Mouse (Mus musculus): Measurements from ENCODE around the gene Naa50. TPM values are rescaled to one million over a fixed set of nuclear protein-coding genes. Genes with fewer than 3 reads are reported as not detected.

The Naa50 gene
- polyA plus RNA-seq, 1 experiment from 2014 or later = 52.5 TPM

DNA sequence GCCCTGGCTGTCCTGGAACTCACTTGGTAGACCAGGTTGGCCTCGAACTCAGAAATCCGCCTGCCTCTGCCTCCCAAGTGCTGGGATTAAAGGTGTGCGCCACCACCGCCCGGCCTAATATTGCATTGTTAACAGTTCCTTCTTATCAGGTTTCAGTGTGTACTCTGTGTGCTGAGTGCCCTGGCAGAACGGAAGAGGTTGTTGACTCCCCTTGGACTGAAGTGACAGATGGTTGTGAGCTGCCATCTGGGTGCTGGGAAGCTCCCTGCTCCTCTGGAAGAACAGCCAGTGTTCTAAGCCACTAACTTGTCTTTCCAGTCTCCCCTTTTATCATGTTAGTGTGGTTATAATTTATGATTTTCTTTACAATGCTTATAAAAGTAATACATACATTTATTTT, 64.7 kb downstream of the Naa50 start:
- no peak overlapping the region for H3K9ac ChIP-seq (ENCODE audit: low read depth, low read length)
- H3K36me3 ChIP-seq (ENCODE audit: control insufficient read depth, insufficient read depth) = peaks cover 13% of the 10 kb centered on the region
- no peak overlapping the region for H3K4me3 ChIP-seq (ENCODE audit: low read depth, low read length)
- H3K4me2 ChIP-seq (ENCODE audit: low read depth, low read length) = no peak overlapping the region
- no peak for ATAC-seq (ENCODE audit: low read depth)
- WGBS (ENCODE audit: insufficient replicate concordance) = 70% methylated on average over 6 of the region's 6 CpGs
- H3K27ac ChIP-seq (ENCODE audit: low read length) = no peak overlapping the region
- H3K27me3 ChIP-seq (ENCODE audit: control insufficient read depth, insufficient read depth, low read depth, low read length) = no peaks in the 10 kb centered on the region
- H3K9me3 ChIP-seq (replicated peaks; ENCODE audit: control insufficient read depth, low read length) = no peaks in the 10 kb centered on the region
- H3K4me1 ChIP-seq (ENCODE audit: control insufficient read depth, low read depth, low read length) = no peaks in the 10 kb centered on the region

DNA sequence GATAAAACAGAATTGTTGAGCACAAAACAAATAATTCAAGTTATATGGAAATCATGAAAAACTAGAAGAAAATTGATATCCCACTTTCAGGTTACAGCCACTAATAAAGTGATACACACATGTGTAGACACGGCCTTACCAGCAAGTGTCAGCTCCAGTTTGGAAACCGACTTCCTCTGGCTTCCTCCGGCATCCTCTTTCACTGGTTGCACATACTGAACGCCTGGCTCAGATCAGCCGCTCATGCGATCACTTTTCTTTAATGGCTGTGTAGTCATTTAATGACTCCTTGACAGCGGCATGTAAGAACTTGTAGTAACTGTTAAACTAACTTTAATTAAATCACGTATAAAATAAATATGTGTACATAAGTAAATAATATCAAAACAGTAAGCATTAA, 66.3 kb downstream of the Naa50 start:
- H3K4me1 ChIP-seq (ENCODE audit: control insufficient read depth, low read depth, low read length) = peaks cover 8% of the 10 kb centered on the region
- no peak overlapping the region for H3K9ac ChIP-seq (ENCODE audit: low read depth, low read length)
- H3K4me3 ChIP-seq (ENCODE audit: low read depth, low read length) = no peak overlapping the region
- H3K4me2 ChIP-seq (ENCODE audit: low read depth, low read length) = no peak overlapping the region
- no peaks in the 10 kb centered on the region for H3K27me3 ChIP-seq (ENCODE audit: control insufficient read depth, insufficient read depth, low read depth, low read length)
- 82% methylated on average over 8 of the region's 8 CpGs for WGBS (ENCODE audit: insufficient replicate concordance)
- peaks cover 10% of the 10 kb centered on the region for H3K36me3 ChIP-seq (ENCODE audit: control insufficient read depth, insufficient read depth)
- H3K9me3 ChIP-seq (replicated peaks; ENCODE audit: control insufficient read depth, low read length) = no peaks in the 10 kb centered on the region
- no peak for ATAC-seq (ENCODE audit: low read depth)
- no peak overlapping the region for H3K27ac ChIP-seq (ENCODE audit: low read length)

DNA sequence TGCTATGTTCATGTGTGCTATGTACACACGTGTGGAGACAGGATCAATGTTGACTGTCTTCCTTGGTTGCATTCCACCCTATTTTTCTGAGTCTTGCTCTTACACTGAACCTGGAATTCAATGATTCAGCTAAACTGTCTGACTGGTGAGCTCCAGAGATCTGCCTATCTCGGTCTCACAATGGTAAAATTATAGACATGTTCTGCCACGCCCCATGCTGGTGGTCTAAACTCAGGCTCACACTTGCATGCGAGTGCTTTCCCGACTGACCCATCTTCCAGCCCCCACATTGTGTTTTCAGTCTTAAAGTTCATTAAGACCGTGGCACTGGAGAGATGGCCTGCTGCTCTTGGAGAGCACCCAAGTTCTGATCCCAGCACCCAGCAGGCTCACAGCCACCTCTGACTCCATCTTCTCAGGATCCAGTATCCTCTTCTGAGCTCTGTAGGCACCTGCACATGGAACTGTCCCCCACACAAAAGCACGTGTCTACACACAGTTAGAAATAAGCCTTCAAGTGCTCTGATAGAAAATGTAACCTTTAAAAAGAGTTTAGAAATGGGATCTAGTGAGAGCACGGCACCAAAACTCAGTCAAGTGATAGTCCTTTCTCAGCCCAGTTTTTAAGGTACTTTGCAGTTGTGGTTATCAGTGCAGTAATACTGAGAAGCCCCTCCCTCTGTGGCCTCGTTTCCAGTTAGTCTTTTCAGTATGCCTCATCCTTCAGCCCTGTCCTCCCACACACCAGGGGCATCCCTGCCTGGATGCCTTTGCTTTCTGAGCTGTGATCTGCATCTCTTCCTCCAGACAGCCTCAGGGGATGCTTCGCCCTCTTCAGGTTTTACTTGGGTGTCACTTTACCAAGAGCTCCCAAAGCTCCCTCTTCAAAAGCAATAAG, 70.8 kb downstream of the Naa50 start:
- WGBS (ENCODE audit: insufficient replicate concordance) = 39% methylated on average over 10 of the region's 10 CpGs
- Histone ChIP-seq H3K36me3 (ENCODE audit: control insufficient read depth, insufficient read depth) (peaks cover 8% of the 10 kb centered on the region), H3K4me3 (ENCODE audit: low read depth, low read length) (no peak overlapping the region), H3K9ac (ENCODE audit: low read depth, low read length) (no peak overlapping the region), H3K27ac (ENCODE audit: low read length) (no peak overlapping the region), H3K9me3 (replicated peaks; ENCODE audit: control insufficient read depth, low read length) (no peaks in the 10 kb centered on the region), H3K27me3 (ENCODE audit: control insufficient read depth, insufficient read depth, low read depth, low read length) (no peaks in the 10 kb centered on the region), H3K4me2 (ENCODE audit: low read depth, low read length) (no peak overlapping the region), H3K4me1 (ENCODE audit: control insufficient read depth, low read depth, low read length) (peaks cover 8% of the 10 kb centered on the region)
- peak; percentile 55 for ATAC-seq (ENCODE audit: low read depth)

DNA sequence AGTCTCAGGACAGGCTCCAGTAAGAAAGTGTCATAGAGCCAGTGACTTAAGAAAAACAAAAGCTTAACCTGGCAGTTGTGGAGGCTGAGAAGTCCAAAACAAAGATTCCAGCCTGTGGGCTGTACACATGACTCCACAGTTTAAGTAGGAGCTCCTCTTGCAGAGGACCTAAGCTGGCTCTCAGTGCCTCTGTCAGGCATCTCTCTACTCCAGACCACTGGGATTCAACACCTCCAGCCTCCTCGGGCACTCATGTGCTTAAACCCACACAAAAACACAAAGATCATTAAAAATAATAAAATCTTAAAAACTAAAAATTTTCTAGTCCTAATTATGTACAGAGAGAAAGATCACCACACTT, 71.4 kb downstream of the Naa50 start:
- ATAC-seq (ENCODE audit: low read depth) = no peak
- no peaks in the 10 kb centered on the region for H3K9me3 ChIP-seq (replicated peaks; ENCODE audit: control insufficient read depth, low read length)
- no peak overlapping the region for H3K4me3 ChIP-seq (ENCODE audit: low read depth, low read length)
- no peaks in the 10 kb centered on the region for H3K27me3 ChIP-seq (ENCODE audit: control insufficient read depth, insufficient read depth, low read depth, low read length)
- no peak overlapping the region for H3K9ac ChIP-seq (ENCODE audit: low read depth, low read length)
- peaks cover 8% of the 10 kb centered on the region for H3K4me1 ChIP-seq (ENCODE audit: control insufficient read depth, low read depth, low read length)
- no peak overlapping the region for H3K4me2 ChIP-seq (ENCODE audit: low read depth, low read length)
- H3K27ac ChIP-seq (ENCODE audit: low read length) = no peak overlapping the region
- H3K36me3 ChIP-seq (ENCODE audit: control insufficient read depth, insufficient read depth) = peaks cover 10% of the 10 kb centered on the region
- WGBS (ENCODE audit: insufficient replicate concordance) = 87% methylated on average over 1 of the region's 1 CpGs

DNA sequence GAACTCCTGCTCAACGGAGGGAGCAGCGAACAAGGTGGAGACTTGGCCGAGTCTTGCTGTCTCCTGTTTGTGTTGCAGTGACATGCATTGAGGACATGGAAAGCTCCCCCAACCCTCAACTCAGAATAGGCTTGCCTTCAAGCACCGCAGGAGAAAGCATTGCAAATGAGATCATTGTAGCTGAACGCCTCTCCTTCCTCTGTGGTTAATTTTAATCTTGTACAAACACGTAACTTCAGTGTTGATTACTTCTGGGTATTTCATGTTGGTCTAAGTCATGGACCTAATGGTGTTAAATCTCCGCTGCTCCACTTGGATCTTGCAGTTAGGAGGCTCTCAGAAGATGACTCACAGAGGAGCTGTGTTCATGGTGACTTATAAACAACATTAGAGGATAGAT, 73.1 kb downstream of the Naa50 start:
- Histone ChIP-seq H3K4me3 (ENCODE audit: low read depth, low read length) (no peak overlapping the region), H3K27me3 (ENCODE audit: control insufficient read depth, insufficient read depth, low read depth, low read length) (no peaks in the 10 kb centered on the region), H3K4me1 (ENCODE audit: control insufficient read depth, low read depth, low read length) (peaks cover 8% of the 10 kb centered on the region), H3K9ac (ENCODE audit: low read depth, low read length) (no peak overlapping the region), H3K36me3 (ENCODE audit: control insufficient read depth, insufficient read depth) (peaks cover 22% of the 10 kb centered on the region), H3K27ac (ENCODE audit: low read length) (no peak overlapping the region), H3K9me3 (replicated peaks; ENCODE audit: control insufficient read depth, low read length) (no peaks in the 10 kb centered on the region), H3K4me2 (ENCODE audit: low read depth, low read length) (no peak overlapping the region)
- ATAC-seq (ENCODE audit: low read depth) = no peak
- WGBS (ENCODE audit: insufficient replicate concordance) = 76% methylated on average over 7 of the region's 7 CpGs

Other genes starting within 250 kb of the Naa50 start
- 4.6 and 5.0 TPM in 2 replicates for gene Qtrt2, start 213.0 kb upstream of the Naa50 start, polyA plus RNA-seq (2015; fragmentation: Nextera tagmentation; extraction: Ambion mirVana)
- 0.31 and 0.34 TPM in 2 replicates for gene Zdhhc23, start 160.0 kb upstream of the Naa50 start, polyA plus RNA-seq (2015; fragmentation: Nextera tagmentation; extraction: Ambion mirVana)
- gene Gramd1c, start 76.5 kb upstream of the Naa50 start, polyA plus RNA-seq (2015; fragmentation: Nextera tagmentation; extraction: Ambion mirVana) = 4.1 and 4.3 TPM in 2 replicates
- 24.8 and 25.4 TPM in 2 replicates for gene Atp6v1a, start 125 bp upstream of the Naa50 start, polyA plus RNA-seq (2015; fragmentation: Nextera tagmentation; extraction: Ambion mirVana)
- 1.4 and 1.5 TPM in 2 replicates for gene Usf3, start 33.4 kb downstream of the Naa50 start, polyA plus RNA-seq (2015; fragmentation: Nextera tagmentation; extraction: Ambion mirVana)
- 0.02 and 0.05 TPM in 2 replicates for gene Sidt1, start 193.4 kb downstream of the Naa50 start, polyA plus RNA-seq (2015; fragmentation: Nextera tagmentation; extraction: Ambion mirVana)
- 7.5 and 7.7 TPM in 2 replicates for gene Spice1, start 207.3 kb downstream of the Naa50 start, polyA plus RNA-seq (2015; fragmentation: Nextera tagmentation; extraction: Ambion mirVana)

Measured in liver, embryonic 16.5 days (tissue).